Mouse (Mus musculus): ENCODE measurements around the gene Yju2. TPM values are rescaled to one million over a fixed set of nuclear protein-coding genes. Genes with fewer than 3 reads are reported as not detected.

Yju2 gene
- total and polyA plus RNA-seq, 3 experiments = 10.7 to 14.4 (median 12.9) TPM

- Histone ChIP-seq H3K79me2 (replicated peaks; ENCODE audit: control insufficient read depth, extremely low read depth, insufficient read depth, poor library complexity, severe bottlenecking) (no peaks in the 10 kb centered on the region), H3K27ac (ENCODE audit: insufficient read depth, low read depth) (no peak overlapping the region), H3K9ac (ENCODE audit: insufficient read depth, low read depth) (no peak overlapping the region), H3K36me3 (replicated peaks in 1 of 2; ENCODE audit: control insufficient read depth in 1 of 2, insufficient read depth in 1 of 2, low read length in 1 of 2) (no peaks in the 10 kb centered on the region), H3K4me1 (ENCODE audit: control insufficient read depth in 1 of 2, insufficient read depth in 2 of 2) (no peaks in the 10 kb centered on the region), H3K4me3 (replicated peaks in 1 of 3; ENCODE audit: low read depth in 2 of 3, low read length in 2 of 3, poor library complexity in 1 of 3) (no peak overlapping the region), H3K9me3 (replicated peaks; ENCODE audit: low read length) (peaks cover 8% of the 10 kb centered on the region), H3K27me3 (replicated peaks) (peaks cover 51% of the 10 kb centered on the region), H3K4me2 (ENCODE audit: insufficient read depth, low read depth, poor library complexity, severe bottlenecking) (no peak overlapping the region)
- dilution Hi-C loops (cut with MboI; ENCODE audit: extremely low pct_ligation_motif_present, extremely low pct_unique_long_range_greater_than_20kb, low sequenced_read_pairs) = no loop called here
- TF ChIP-seq MEF2A (IDR thresholded peaks at IDR 0.05; ENCODE audit: borderline replicate concordance, low read depth, low read length) (no peak), MYC (IDR thresholded peaks at IDR 0.05; ENCODE audit: low read depth, low read length) (no peak), POLR2AphosphoS2 (IDR thresholded peaks at IDR 0.05; ENCODE audit: low read depth, low read length) (no peak), KAT2A (IDR thresholded peaks at IDR 0.05; ENCODE audit: insufficient replicate concordance, low read length) (no peak), MAX (IDR thresholded peaks at IDR 0.05; ENCODE audit: low read length) (no peak), MAFK (IDR thresholded peaks at IDR 0.05; ENCODE audit: insufficient replicate concordance, low read length) (no peak), RAD21 (IDR thresholded peaks at IDR 0.05; ENCODE audit: low read depth, low read length) (no peak), MAZ (IDR thresholded peaks at IDR 0.05; ENCODE audit: low read depth, low read length) (no peak), ZKSCAN1 (IDR thresholded peaks at IDR 0.05; ENCODE audit: borderline replicate concordance, low read depth, low read length) (no peak)
- no peak for DNase-seq (ENCODE audit: extremely low read depth)
- in situ Hi-C loops (cut with MboI; ENCODE audit: low pct_ligation_motif_present, low pct_unique_long_range_greater_than_20kb, low sequenced_read_pairs) = no loop called here
These were observed 37.1 kb downstream of the Yju2 start for GRCm38 (mm10) chr17:55996007-55996406.

GRCm38 (mm10) chr17:55999794-56000499, 41.0 kb downstream of the Yju2 start:
- DNase-seq (ENCODE audit: extremely low read depth) = no peak
- peaks cover 0 to under 1% of the 10 kb centered on the region in 2 experiments; a peak in 2 of 4 replicates for H3K4me1 ChIP-seq (ENCODE audit: control insufficient read depth in 1 of 2, insufficient read depth in 2 of 2)
- TF ChIP-seq ZKSCAN1 (IDR thresholded peaks at IDR 0.05; ENCODE audit: borderline replicate concordance, low read depth, low read length) (no peak), NELFE (IDR thresholded peaks at IDR 0.05; ENCODE audit: low read depth, low read length) (no peak), CHD2 (IDR thresholded peaks at IDR 0.05; ENCODE audit: low read length) (no peak), MYC (IDR thresholded peaks at IDR 0.05; ENCODE audit: low read depth, low read length) (no peak), KAT2A (IDR thresholded peaks at IDR 0.05; ENCODE audit: insufficient replicate concordance, low read length) (no peak), UBTF (IDR thresholded peaks at IDR 0.05; ENCODE audit: low read depth, low read length) (no peak), JUN (IDR thresholded peaks at IDR 0.05; ENCODE audit: insufficient read depth, low read depth, low read length) (no peak), USF1 (IDR thresholded peaks at IDR 0.05; ENCODE audit: low read depth, low read length) (no peak), E2F4 (IDR thresholded peaks at IDR 0.05; ENCODE audit: insufficient replicate concordance, low read depth, low read length) (no peak), MAX (IDR thresholded peaks at IDR 0.05; ENCODE audit: low read length) (no peak), ELF1 (IDR thresholded peaks at IDR 0.05; ENCODE audit: low read depth, low read length) (no peak), TCF12 (IDR thresholded peaks at IDR 0.05; ENCODE audit: low read depth, low read length) (no peak), ETS1 (conservative IDR thresholded peaks at IDR 0.05; ENCODE audit: low read depth, low read length) (no peak), ZC3H11A (IDR thresholded peaks at IDR 0.05; ENCODE audit: low read depth, low read length) (no peak), TBP (conservative IDR thresholded peaks at IDR 0.05; ENCODE audit: low read depth, low read length) (no peak), ZMIZ1 (IDR thresholded peaks at IDR 0.05; ENCODE audit: low read depth, low read length) (no peak), PAX5 (IDR thresholded peaks at IDR 0.05; ENCODE audit: low read length) (no peak), RAD21 (IDR thresholded peaks at IDR 0.05; ENCODE audit: low read depth, low read length) (no peak)
- no peak overlapping the region for H3K27ac ChIP-seq (ENCODE audit: insufficient read depth, low read depth)
- no peaks in the 10 kb centered on the region for H3K36me3 ChIP-seq (replicated peaks in 1 of 2; ENCODE audit: control insufficient read depth in 1 of 2, insufficient read depth in 1 of 2, low read length in 1 of 2)
- no peak overlapping the region for H3K9ac ChIP-seq (ENCODE audit: insufficient read depth, low read depth)
- no peak overlapping the region for H3K4me2 ChIP-seq (ENCODE audit: insufficient read depth, low read depth, poor library complexity, severe bottlenecking)
- H3K79me2 ChIP-seq (replicated peaks; ENCODE audit: control insufficient read depth, extremely low read depth, insufficient read depth, poor library complexity, severe bottlenecking) = no peaks in the 10 kb centered on the region
- H3K27me3 ChIP-seq (replicated peaks) = peaks cover 26% of the 10 kb centered on the region
- H3K9me3 ChIP-seq (replicated peaks; ENCODE audit: low read length) = peaks cover 11% of the 10 kb centered on the region
- in situ Hi-C loops (cut with MboI; ENCODE audit: low pct_ligation_motif_present, low pct_unique_long_range_greater_than_20kb, low sequenced_read_pairs) = no loop called here
- dilution Hi-C loops (cut with MboI; ENCODE audit: extremely low pct_ligation_motif_present, extremely low pct_unique_long_range_greater_than_20kb, low sequenced_read_pairs) = no loop called here
- H3K4me3 ChIP-seq (replicated peaks in 1 of 3; ENCODE audit: low read depth in 2 of 3, low read length in 2 of 3, poor library complexity in 1 of 3) = no peak overlapping the region
